Mouse (Mus musculus): ENCODE results near the gene Mapk6. TPM values are rescaled to one million over a fixed set of nuclear protein-coding genes. Genes with fewer than 3 reads are reported as not detected.
A peak's percentile ranks its signal among the peaks of the same experiment; 100 is the strongest.

Gene Mapk6
- polyA plus RNA-seq, 1 experiment from 2014 or later = 149 TPM

DNA sequence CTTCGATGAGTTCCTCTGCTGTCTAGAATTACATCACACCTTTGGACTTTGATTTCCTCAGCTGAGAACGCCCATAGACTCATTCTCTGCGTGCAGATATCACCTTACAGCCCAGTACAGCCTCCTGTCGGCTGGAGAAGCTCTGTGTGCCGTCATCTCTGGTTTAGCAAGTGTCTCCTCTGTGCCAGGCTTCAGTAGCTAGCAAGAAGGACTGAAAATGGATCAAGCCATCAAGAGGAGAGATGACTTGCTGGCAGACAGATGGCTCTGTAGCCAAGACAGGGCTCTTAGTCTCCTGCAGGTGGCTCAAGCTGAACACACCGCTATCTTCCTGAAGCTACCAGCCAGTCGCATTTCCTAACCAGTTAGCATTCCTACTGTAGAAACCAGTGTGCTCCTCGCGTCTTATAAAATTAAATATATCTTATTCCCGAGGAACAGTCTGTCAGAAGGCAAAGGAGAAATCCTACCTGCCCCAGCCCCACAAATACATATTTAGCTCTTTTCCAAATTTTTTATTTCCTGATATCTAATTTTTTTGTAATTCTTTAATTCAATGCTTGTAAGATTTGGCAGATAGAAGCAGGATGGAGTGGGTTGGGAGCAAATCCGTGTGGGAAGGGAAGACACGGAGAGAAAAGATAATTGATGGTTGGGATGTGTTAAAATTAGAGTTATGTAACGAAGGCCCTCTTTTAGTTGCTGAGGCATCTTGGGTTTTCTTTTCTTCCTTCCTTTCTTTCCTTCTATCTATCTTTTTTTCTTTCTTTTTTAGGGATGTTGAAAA lies 87.5 kb downstream of the Mapk6 start:
- H3K4me3 ChIP-seq = no peak overlapping the region
- peaks cover 9% of the 10 kb centered on the region for H3K4me1 ChIP-seq
- H3K27ac ChIP-seq (replicated peaks) = no peak overlapping the region
- WGBS = 81% methylated on average over 13 of the region's 13 CpGs
- no peaks in the 10 kb centered on the region for H3K27me3 ChIP-seq (replicated peaks; ENCODE audit: low read depth, poor library complexity, severe bottlenecking)
- peaks cover 5% of the 10 kb centered on the region; the same call in 1 of the 2 replicates for H3K36me3 ChIP-seq (replicated peaks)
- DNase-seq (ENCODE audit: low spot score) = no peak
- no peaks in the 10 kb centered on the region for H3K9me3 ChIP-seq

DNA sequence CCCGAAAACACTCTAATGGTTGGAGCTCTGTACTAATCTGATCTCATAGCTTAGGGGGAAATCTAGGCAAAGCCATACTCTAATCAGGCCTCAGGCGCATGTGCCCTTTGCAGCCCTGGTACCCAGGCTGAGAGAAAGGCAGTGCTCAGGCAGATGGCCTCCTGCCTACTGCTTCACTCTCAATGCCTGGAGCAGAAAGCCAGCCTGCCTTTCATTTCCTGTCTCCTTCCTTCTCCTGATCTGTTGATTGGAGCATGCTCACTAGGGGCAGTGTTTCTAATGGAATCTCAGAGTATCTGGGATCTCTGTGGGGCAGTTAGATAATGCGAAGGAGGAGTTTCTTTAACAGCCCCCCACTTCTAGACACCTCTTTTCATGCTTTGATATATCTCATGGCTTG lies 90.4 kb downstream of the Mapk6 start:
- Histone ChIP-seq H3K4me1 (peaks cover 23% of the 10 kb centered on the region), H3K27me3 (replicated peaks; ENCODE audit: low read depth, poor library complexity, severe bottlenecking) (no peaks in the 10 kb centered on the region), H3K27ac (replicated peaks) (peak overlapping the region; percentile 30; the same call in 1 of the 2 replicates), H3K36me3 (replicated peaks) (no peaks in the 10 kb centered on the region), H3K9me3 (no peaks in the 10 kb centered on the region), H3K4me3 (no peak overlapping the region)
- WGBS = 66% methylated on average over 3 of the region's 3 CpGs
- peak; percentile 24 for DNase-seq (ENCODE audit: low spot score)

Other genes with a start within 250 kb of the Mapk6 start
- 1.2 and 1.3 TPM in 2 replicates for gene Myo5c, start 178.0 kb downstream of the Mapk6 start, polyA plus RNA-seq (2016; fragmentation: Nextera tagmentation; extraction: Ambion mirVana)
- gene Gnb5, start 103.7 kb downstream of the Mapk6 start, polyA plus RNA-seq (2016; fragmentation: Nextera tagmentation; extraction: Ambion mirVana) = 22.4 and 24.5 TPM in 2 replicates
- gene Bcl2l10, start 62.2 kb downstream of the Mapk6 start, polyA plus RNA-seq (2016; fragmentation: Nextera tagmentation; extraction: Ambion mirVana) = not detected in 2 replicates
- gene Leo1, start 31.5 kb upstream of the Mapk6 start, polyA plus RNA-seq (2016; fragmentation: Nextera tagmentation; extraction: Ambion mirVana) = 53.9 and 57.7 TPM in 2 replicates
- 81.0 and 99.2 TPM in 2 replicates for gene Tmod3, start 149.7 kb upstream of the Mapk6 start, polyA plus RNA-seq (2016; fragmentation: Nextera tagmentation; extraction: Ambion mirVana)
- 31.9 and 34.3 TPM in 2 replicates for gene Tmod2, start 201.3 kb upstream of the Mapk6 start, polyA plus RNA-seq (2016; fragmentation: Nextera tagmentation; extraction: Ambion mirVana)
- gene Lysmd2, start 215.7 kb upstream of the Mapk6 start, polyA plus RNA-seq (2016; fragmentation: Nextera tagmentation; extraction: Ambion mirVana) = 13.6 and 16.5 TPM in 2 replicates

Measured in embryonic facial prominence, embryonic 10.5 days (tissue).